Mouse (Mus musculus): ENCODE results near the gene Hacd2.

Hacd2 gene

DNA sequence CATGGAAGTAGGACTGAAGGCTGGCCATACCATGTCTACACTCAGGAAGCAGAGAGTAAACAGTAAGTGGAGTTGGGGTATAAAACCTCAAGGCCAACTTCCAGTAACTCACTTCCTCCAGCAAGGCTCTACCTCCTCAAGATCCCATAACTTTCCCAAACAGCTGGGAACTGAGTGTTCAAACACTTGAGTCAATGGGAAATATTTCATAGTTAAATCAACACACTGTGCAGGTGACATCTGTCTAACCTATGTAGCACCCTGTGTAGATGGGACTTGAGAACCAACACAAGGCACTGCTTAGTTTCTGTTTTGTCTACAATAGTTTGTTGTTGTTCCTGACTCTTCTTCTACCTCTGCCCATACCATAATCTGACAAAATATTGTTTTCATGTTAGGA is 13.8 kb upstream of the Hacd2 start:
- DNase-seq: no peak

DNA sequence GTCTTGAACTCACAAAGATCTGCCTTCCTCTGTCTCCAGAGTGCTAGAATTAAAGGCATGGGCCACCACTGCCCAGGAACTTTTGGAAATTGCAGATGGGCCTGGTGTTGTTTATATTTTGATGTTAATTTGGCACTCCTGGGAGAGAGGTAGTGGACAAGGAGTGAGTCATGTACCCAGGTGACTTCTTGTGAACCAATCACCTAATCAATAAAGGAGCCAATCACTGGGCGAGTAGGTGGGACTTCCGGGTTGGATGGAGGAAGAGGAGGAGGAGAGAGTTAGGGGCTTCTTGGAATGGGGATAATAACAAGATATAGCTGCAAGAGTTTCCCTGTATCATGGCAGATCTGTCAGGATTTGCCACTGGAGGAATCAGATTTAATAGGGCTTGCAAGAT is 8.7 kb upstream of the Hacd2 start:
- DNase-seq: no peak

DNA sequence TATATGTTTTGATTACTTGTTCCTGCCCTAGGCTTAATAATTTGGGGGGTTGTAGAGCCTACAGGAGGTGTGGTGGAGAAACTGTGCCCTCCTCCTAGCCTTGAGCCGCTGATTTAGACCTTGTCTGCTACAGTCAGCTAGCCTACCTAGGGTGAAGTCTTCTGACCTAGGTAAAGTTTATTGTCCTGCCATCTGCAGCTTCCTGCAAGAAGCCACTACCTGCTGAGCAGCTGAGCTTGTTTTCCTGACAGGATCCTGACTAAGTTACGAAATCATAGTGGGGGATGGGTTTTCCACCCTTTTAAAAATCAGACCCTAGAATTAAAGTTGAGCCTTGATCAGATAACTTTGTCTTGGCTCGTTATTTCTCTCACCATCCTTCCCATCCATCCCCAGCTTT is 5.7 kb upstream of the Hacd2 start:
- DNase-seq: no peak

DNA sequence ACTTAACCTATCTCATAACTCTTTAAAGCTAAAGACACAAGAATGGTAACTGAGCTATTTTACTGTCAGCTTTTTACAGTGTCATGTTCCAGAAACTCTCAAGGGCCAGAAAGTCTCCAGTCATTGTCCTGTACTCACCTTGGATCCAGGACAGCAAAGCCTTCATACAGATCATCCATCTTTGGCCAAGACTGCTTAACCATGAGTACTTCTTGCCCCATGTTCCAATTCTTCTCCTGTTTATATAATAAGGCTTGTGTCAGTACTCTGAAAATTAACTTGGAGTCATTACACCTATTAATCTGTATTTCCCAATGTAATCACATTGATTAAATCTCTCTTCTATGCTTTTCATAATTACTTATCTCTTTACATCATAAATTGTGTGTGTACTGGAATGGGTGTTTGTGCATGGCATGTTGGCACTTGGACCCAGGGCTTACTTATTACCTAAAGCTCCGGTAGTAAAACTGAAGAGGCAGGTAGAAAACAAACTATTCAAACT is 3.7 kb upstream of the Hacd2 start:
- no peak for DNase-seq

DNA sequence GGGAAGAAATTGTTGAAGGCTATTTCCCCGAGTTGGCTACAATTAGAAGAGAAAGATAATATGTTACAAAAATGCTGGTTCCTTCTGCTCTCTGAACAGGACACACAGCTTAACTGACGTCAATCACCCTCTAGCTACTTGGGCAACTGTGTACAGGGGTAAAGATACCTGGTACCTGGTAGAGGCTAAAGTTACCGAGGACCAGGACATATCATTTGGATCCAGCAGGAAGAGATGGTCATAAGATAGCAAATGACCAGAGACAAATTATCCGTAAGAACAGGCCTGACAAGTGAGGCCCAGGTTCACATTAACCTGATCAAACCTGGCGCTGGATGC is 356 bp upstream of the Hacd2 start:
- no peak for DNase-seq

DNA sequence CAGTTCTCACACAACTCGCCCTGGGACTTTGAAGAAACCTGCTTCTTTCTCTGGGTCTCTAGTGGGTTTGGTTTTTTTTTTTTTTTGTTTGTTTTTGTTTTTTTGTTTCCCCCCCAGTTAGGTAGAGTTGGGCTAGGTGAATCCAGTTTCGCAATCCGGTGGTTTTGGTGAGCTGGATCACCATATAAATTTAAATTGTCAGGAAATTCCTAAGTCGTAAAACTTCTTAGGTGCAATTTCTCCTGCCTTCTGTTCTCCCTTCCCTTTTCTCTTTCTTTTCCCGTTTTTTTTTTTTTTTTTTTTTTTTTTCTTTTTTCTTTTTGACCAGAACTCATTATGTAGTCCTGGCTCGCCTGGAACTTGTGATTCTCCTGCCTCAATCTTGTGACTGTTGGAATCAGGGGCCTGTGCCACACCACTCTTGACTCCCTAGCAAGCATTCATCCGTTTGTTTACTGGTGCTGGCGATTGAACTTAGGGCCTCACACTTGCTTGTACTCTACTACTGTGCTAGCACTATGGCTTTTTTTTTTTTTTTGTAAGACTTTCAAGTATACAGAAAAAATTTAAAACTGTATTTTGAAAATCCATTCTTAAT is 1.0 kb downstream of the Hacd2 start:
- no peak for DNase-seq

DNA sequence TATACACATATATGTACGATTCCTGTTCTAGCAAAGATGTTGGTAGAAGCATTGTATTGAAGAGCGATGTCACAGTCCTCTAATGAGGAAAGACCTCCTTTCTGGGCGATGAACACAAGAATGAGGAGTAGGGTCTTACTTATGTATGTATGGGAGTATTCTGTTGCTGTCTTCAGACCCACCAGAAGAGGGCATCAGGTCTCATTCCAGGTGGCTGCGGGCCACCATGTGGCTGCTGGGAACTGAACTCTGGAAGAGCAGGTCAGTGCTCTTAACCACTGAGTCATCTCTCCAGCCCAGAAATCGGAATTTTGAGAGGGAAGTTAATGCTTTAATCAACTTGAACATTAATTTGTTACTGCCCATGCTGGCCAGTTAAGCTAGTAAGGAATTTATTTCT is 2.1 kb downstream of the Hacd2 start:
- DNase-seq: no peak

DNA sequence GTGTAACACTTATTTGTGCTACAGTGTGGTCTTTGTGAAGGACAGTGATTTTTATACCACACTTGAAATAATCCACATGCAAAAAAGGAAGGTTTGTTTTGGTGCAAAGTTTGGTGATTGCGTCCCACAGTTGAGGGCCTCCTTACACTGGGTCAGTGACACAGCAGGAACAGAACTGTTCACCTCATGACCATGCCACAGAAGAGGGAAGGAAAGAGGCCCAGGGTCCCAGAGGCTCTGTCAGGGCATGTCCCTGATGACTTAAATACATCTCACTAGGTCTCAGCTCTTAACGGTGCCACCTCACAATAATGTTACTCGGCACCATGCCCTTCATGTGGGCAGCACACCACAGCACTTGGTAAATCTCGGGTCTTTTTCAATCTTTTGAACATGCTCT is 3.1 kb downstream of the Hacd2 start:
- DNase-seq: no peak

DNA sequence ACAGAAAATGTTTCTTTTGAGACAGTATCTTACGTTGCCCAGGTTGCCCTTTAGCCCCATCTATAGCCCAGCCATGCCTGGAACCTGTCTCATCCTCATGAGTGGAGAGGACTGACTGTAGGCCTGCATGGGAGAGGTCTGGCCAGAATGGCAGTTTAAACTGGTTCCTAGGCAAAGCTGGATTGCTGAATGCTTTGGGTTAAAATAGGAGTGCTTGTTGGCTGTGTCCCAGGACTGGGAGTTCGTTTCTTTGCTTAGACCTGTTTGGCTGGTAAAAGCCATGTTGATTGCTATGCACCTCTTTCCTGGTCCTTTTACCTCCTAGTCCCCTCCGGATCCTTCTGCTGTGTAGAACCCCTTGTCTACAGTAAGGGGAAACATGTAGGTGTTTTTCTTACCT is 11.0 kb downstream of the Hacd2 start:
- peak; percentile 37 for DNase-seq

DNA sequence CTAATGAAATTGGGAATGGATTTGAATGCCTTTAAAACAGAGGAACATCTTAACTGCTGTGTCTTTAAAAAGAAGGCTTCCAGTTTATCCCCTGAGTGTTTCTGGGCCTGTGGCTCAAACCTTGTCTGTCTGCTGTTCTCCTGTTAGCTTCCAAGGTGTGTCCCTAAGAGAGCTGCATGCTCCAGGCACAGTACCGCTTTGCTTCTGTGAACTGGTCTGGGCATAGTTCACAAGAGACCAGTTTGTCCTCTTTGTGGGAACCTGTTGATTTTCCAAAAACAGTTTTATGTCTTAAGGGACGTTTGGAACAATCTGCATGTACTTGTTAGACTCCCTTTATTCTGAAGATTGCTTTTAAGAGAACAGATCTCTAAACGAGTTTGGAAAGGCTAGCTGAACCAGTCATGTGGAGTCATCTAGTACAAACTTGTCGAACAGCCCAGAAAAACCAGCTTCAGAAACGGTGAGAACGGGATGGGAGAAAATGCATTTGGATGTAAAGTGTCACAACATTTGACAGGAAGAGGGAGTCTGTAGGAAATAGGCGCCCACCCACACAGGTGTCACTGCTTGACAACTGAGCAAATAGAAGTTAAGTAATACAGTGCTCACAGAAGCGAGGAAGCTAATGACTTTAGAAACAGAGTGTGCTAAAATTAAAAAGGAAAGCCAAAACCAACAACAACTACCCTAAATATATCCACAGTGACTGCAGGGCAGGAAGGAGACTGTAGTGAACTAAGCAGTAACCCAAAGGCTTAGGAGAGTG is 11.8 kb downstream of the Hacd2 start:
- DNase-seq: no peak

DNA sequence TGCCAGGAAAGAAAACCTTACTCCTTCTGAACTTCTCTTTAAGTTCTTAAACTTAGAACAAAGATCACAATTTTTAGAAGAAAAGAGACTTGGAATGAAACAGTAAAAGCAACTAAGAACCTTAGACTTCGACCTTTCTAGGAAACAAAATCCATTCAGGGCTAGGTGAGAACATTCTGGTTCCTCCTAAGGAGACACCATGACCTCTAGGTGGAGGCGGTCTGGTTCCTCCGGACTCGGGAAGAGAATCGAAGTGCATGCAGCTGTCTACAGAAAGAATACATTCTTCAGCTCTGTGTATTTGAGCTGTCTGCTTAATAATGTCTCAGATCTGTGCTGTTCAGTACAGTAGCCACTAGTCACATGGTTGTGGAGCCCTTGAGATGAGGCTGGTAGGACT is 12.7 kb downstream of the Hacd2 start:
- DNase-seq: no peak

DNA sequence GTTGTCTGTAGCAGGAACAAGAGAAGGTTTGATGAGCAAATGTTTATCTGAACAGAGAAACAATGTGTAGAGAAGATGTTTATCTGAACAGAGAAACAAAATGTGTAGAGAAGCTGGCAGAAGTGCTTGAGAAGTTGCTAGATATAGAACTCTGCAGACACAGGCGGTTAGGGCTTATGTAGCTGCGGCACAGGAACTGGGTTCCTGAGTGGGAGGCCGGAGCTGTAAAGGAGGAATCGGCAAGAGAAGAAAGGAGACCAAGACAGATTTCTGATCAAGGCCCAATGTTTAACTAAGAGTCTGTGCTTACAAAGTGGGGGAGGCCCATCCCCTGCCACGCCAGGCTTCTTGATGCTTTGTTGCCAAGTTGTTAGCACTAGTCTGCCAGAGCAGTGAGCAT is 14.5 kb downstream of the Hacd2 start:
- DNase-seq: no peak

DNA sequence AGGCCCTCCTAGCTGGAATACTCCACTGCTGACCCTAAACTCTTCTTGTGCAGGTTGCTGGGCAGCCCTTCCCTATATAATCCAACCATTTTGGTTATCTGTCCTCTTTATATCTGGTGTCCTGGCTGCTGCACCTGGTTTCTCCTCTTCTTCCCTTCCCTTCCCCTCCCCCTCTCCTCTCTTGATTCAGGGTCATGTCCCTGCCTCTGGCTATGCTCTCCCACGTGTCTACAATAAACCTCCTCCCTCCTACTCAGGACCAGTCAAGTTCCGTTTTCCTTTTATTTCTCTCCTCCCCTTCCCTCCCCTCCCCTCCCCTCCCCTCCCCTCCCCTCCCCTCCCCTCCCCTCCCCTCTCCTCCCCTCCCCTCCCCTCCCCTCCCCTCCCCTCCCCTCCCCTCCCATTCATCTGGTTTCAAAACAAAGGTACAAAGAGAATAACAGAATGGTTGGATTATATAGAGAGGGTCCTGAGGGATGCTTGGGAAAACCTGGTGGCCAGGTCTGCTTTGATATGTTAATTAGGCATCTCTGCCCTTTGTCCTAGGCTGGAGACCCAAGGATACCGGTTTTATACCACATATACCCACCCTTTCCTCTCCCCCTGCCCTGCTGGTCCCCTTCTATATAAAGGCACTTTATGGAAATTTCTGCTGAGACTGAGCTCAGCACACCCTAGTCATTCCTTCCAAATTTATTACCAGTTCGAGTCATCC is 16.3 kb downstream of the Hacd2 start:
- no peak for DNase-seq

DNA sequence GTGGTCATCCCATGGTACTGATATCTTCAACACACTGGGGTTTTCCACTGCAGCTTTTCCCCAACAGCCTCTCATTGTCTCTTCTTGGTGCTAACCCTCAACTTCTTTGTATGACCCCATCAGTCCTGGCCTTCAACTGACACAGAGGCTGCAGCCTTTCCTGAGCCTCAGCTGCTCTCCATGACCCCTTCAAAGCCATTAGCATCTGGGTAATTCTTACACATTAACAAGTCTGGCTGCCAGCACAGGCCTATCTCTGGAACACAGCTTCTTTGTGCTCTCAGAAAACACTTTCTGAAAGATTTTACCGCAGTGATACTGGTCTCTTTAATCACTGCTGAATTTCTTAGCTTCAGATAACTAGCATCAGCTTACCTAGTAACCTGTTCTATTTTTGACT is 17.9 kb downstream of the Hacd2 start:
- no peak for DNase-seq

DNA sequence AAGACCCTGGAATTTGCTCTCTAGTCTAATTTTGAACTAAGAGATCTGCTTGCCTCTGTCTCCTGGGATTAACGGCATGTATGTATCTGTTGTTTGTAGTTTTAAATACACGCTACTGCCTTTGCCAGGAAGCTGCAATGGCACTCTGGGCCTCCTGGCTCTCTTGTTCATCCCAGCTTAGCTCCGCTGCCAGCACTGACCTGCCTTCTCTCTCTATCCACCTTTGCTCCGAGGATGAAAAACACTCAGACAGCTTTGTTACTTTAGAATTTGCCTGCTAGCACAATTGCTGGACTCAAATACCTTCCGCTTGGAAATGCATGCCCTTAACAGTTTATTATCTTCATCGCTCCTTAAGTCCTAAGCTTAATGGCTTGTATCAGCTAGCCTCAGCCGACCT is 18.8 kb downstream of the Hacd2 start:
- DNase-seq: peak; percentile 45

DNA sequence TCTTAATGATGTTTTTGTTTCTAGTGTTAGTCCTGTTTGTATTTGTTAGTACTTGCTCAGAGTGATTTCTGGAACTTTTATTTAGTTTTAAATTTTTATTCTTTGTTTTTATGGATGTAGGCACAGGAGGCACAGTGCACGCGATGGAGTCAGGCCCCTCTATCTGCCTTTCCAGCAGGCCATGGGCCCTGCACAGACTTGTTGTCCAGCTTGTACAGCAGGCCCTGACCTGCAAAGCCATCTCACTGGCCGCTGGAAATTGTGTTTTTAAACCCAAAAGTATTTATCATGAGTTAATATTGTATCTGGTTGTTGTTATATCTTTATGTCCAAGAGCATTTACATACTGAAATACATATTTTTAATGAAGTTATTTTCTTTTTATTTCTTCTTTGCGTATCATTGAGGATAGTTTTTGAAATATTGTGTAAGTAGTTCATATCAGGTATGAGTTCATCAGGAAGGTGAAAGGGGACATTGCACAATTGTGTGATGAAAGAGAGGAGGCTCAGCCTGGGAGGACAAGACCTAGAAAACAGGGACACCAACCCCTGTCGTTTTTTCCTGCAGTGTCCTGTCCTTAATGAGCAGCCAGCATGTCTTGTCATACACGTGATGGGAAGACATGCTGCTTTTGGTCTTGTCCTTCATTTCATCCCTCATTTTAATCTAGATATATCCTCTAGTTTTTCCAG is 24.0 kb downstream of the Hacd2 start:
- no peak for DNase-seq

DNA sequence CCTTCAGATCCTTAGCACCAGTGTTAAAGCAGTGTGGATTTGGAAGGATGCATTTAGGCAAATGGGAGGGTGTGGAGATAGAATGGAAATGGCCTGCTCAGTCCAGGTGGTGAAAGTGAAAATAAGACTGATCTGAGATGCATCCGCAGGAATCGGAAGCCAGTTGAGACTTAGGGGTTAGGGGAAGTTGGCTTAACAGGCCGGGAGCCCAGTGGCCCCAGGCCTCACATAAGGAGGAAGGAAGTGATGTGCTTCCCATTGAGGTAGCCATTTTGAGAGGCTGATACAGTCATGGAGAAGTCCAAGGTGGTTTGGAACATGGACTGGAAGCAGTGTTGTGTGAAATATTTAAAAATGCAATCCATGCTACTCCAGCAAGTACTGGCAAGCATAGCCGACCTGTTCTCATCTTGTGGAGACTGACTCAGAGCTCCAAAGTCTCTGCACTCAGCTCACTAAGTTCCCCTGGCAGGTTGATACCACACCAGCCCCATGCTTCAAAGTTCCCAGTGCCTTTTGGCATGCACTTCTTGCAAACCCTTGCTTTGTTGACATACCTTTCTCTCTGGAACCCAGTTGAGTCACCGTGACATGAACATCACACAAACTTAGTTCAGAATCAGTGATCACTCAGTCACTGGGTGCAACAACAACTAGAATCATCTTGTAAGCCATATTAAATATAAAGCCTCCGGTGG is 25.2 kb downstream of the Hacd2 start:
- no peak for DNase-seq

DNA sequence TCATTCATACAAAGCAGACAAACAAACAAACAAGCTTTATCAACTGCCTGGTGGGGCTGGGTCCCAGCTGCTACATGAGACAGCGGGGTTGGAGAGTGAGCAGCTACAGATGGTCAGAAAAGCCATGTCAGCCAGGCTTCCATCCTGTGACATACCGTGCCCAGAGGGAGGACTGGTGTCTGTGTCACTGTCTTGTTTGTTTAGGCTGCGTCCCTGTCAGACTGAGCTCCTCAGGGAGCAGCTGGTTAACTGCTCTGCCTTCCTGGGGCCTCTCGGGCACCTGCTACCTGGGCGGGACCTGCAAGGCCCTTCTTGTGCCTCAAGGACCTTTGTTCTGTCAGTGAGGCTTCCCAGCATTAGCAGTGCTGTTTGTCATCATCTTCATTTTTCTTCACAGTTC is 28.8 kb downstream of the Hacd2 start:
- no peak for DNase-seq

DNA sequence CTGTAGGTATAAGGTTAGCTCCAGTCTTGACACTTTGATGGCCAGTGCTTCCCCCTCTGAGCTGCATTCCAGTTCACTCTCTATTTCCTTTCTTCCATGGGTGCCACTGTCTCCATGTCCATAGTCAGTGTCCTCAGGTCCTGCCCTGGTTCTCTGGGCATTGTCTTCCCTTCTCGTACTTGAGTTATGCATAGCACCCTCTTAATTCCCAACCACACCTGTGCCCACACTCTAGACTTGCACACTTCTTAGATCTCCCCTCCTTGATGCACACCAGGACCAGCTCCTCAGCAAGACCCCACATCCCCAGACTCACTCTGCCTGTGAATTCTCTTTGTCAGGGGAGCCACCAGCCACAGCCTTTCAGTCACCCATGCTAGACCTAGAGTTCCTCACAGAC is 30.0 kb downstream of the Hacd2 start:
- DNase-seq: no peak

DNA sequence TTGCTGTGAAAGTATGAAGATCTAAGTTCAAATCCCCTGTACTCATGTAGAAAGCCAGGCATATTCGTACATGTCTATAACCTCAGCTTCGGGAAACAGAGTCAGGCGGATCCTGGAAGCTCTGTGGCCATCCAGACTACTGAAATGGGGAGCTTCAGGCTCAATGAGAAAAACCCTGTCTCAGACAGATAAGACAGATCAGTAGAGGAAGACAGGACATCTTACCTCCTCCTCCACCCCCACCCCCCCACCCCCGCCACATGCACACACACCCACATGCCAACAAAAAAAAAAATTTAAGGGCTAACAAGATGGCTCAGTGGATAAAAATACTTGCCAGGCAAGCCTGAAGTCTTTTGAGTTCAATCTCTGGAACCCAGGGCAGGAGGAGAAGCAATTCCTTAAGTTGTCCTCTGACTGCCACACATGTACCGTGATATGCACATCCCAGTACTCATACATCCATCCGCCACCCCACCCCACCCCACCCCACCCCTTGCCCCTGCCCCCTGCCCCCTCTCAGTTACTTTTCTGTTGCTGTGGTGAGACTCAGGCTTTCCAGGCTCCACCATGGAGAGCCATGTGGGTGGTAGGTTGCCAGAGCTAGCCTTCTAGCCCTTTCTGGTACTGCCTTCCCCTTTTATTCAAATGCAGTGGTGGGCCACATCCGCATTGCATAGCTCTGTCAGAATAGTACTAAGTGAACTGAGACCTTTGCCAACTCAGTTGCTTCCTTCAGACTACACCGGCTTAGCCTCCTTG is 32.4 kb downstream of the Hacd2 start:
- DNase-seq: no peak

DNA sequence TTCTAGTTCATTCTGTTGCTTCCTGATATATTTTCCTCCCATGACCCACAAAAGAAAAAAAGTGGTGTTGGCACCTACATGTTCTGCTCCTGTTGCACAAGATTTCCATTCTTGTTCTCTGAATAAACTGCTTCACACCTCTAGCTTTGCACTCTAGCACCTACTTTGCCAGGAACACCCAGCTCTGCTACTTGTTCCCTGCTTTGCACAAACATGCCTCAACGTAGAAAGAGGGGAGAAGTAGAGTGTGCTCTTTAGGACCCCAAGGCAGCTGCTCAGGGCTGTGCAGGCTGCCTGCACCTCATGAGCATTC is 32.9 kb downstream of the Hacd2 start:
- no peak for DNase-seq

DNA sequence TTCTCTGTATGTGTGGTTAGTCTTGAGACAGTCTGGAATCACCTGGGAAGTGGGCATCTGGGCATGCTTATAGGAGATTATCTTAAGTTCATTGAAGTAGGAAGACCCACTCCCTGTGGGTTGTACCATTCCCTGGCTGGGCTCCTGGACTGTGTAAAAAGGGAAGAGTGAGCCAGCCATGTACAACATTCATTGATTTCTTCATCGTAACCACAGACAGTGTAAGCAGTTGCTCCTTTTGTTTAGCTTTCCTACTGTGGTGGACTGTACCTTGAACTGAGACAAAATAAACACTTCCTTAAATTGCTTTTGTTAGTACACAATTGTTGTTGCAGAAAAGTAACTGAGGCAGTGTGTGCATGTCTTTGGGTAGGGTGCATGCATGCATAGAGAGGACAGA is 33.6 kb downstream of the Hacd2 start:
- no peak for DNase-seq

DNA sequence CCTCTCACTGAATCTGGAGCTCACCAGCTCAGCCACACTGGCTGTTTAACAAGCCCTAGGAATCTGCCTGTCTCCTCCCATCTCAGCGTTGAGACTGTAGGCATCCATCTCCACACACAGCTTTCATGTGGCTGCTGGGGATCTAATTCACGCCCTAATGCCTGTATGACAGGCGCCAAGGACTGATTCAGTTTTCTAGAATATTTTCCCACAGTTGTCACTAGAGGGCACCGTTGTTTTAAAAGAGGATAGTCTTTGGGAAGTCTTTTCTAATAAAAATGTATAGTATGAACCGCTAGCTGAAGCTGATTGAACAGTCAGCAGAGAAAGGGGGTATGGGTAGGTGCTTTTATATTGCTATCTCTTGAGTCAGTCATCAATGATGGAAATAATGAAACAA is 34.1 kb downstream of the Hacd2 start:
- DNase-seq: no peak

All from kidney, adult 11 months (tissue).